Mouse (Mus musculus): ENCODE results near the gene Adipor1. TPM values are rescaled to one million over a fixed set of nuclear protein-coding genes. Genes with fewer than 3 reads are reported as not detected.

Adipor1 gene
- total and polyA plus RNA-seq, 2 experiments: 71.5 to 92.7 TPM

- no peaks in the 10 kb centered on the region for H3K79me2 ChIP-seq (ENCODE audit: control insufficient read depth, insufficient read depth, low read length)
- DNase-seq (ENCODE audit: extremely low read depth, low read depth, low spot score): no peak
- H3K36me3 ChIP-seq (ENCODE audit: control insufficient read depth, insufficient read depth, low read length): no peaks in the 10 kb centered on the region
- H3K9ac ChIP-seq (ENCODE audit: low read depth, low read length): no peak overlapping the region
- TF ChIP-seq POLR2A (IDR thresholded peaks at IDR 0.05; ENCODE audit: extremely low read depth, insufficient read depth, low read length): no peak
- TF ChIP-seq CTCF (IDR thresholded peaks at IDR 0.05; ENCODE audit: low read depth, low read length): no peak
- no peak overlapping the region for H3K27ac ChIP-seq (replicated peaks; ENCODE audit: insufficient read depth, low read depth, low read length)
- no peaks in the 10 kb centered on the region for H3K27me3 ChIP-seq (ENCODE audit: control insufficient read depth, insufficient read depth, low read length)
- H3K4me3 ChIP-seq (ENCODE audit: insufficient read depth, low read depth, low read length): no peak overlapping the region
- H3K4me1 ChIP-seq (ENCODE audit: control insufficient read depth, insufficient read depth, low read length): no peaks in the 10 kb centered on the region
- 76% methylated on average over 5 of the region's 5 CpGs for WGBS
These were observed 15.4 kb upstream of the Adipor1 start for GRCm38 (mm10) chr1:134399735-134400134.

- DNase-seq (ENCODE audit: extremely low read depth, low read depth, low spot score): peak; percentile 58
- peaks cover 4% of the 10 kb centered on the region; the same call in 1 of the 2 replicates for H3K36me3 ChIP-seq (ENCODE audit: control insufficient read depth, insufficient read depth, low read length)
- peaks cover 6% of the 10 kb centered on the region; the same call in 1 of the 2 replicates for H3K4me1 ChIP-seq (ENCODE audit: control insufficient read depth, insufficient read depth, low read length)
- peak within 1 kb of the TSS; percentile 79 for H3K4me3 ChIP-seq (ENCODE audit: insufficient read depth, low read depth, low read length)
- H3K27ac ChIP-seq (replicated peaks; ENCODE audit: insufficient read depth, low read depth, low read length): peak within 1 kb of the TSS; percentile 21; the same call in 1 of the 2 replicates
- H3K79me2 ChIP-seq (ENCODE audit: control insufficient read depth, insufficient read depth, low read length): no peaks in the 10 kb centered on the region
- WGBS: under 1% methylated on average over 43 of the region's 43 CpGs
- TF ChIP-seq POLR2A (IDR thresholded peaks at IDR 0.05; ENCODE audit: extremely low read depth, insufficient read depth, low read length) (0 out of 2 replicates have a peak, but pooled peaks have one; percentile 27), CTCF (IDR thresholded peaks at IDR 0.05; ENCODE audit: low read depth, low read length) (no peak)
- H3K27me3 ChIP-seq (ENCODE audit: control insufficient read depth, insufficient read depth, low read length): no peaks in the 10 kb centered on the region
- H3K9ac ChIP-seq (ENCODE audit: low read depth, low read length): peak within 1 kb of the TSS; percentile 70
These were observed 9.4 kb upstream of the Adipor1 start, which contains the start of gene Cyb5r1 for GRCm38 (mm10) chr1:134405509-134406413. Cyb5r1 (plus strand) TSS chr1:134405559.

- H3K9ac ChIP-seq (ENCODE audit: low read depth, low read length): peak overlapping the region; percentile 70
- no peaks in the 10 kb centered on the region for H3K79me2 ChIP-seq (ENCODE audit: control insufficient read depth, insufficient read depth, low read length)
- H3K27me3 ChIP-seq (ENCODE audit: control insufficient read depth, insufficient read depth, low read length): no peaks in the 10 kb centered on the region
- DNase-seq (ENCODE audit: extremely low read depth, low read depth, low spot score): no peak
- H3K4me1 ChIP-seq (ENCODE audit: control insufficient read depth, insufficient read depth, low read length): peaks cover 6% of the 10 kb centered on the region; the same call in 1 of the 2 replicates
- no peak overlapping the region for H3K27ac ChIP-seq (replicated peaks; ENCODE audit: insufficient read depth, low read depth, low read length)
- WGBS: 30% methylated on average over 8 of the region's 8 CpGs
- TF ChIP-seq CTCF (IDR thresholded peaks at IDR 0.05; ENCODE audit: low read depth, low read length) (no peak), POLR2A (IDR thresholded peaks at IDR 0.05; ENCODE audit: extremely low read depth, insufficient read depth, low read length) (no peak)
- peaks cover 4% of the 10 kb centered on the region; the same call in 1 of the 2 replicates for H3K36me3 ChIP-seq (ENCODE audit: control insufficient read depth, insufficient read depth, low read length)
- H3K4me3 ChIP-seq (ENCODE audit: insufficient read depth, low read depth, low read length): peak overlapping the region; percentile 79
These were observed 8.8 kb upstream of the Adipor1 start for GRCm38 (mm10) chr1:134406414-134406771.

- DNase-seq (ENCODE audit: extremely low read depth, low read depth, low spot score): no peak
- H3K27ac ChIP-seq (replicated peaks; ENCODE audit: insufficient read depth, low read depth, low read length): no peak overlapping the region
- H3K4me1 ChIP-seq (ENCODE audit: control insufficient read depth, insufficient read depth, low read length): peaks cover 6% of the 10 kb centered on the region; the same call in 1 of the 2 replicates
- no peaks in the 10 kb centered on the region for H3K27me3 ChIP-seq (ENCODE audit: control insufficient read depth, insufficient read depth, low read length)
- TF ChIP-seq CTCF (IDR thresholded peaks at IDR 0.05; ENCODE audit: low read depth, low read length) (no peak), POLR2A (IDR thresholded peaks at IDR 0.05; ENCODE audit: extremely low read depth, insufficient read depth, low read length) (no peak)
- H3K4me3 ChIP-seq (ENCODE audit: insufficient read depth, low read depth, low read length): no peak overlapping the region
- H3K9ac ChIP-seq (ENCODE audit: low read depth, low read length): no peak overlapping the region
- peaks cover 4% of the 10 kb centered on the region; the same call in 1 of the 2 replicates for H3K36me3 ChIP-seq (ENCODE audit: control insufficient read depth, insufficient read depth, low read length)
- WGBS: 93% methylated on average over 8 of the region's 8 CpGs
- H3K79me2 ChIP-seq (ENCODE audit: control insufficient read depth, insufficient read depth, low read length): no peaks in the 10 kb centered on the region
These were observed 7.1 kb upstream of the Adipor1 start for GRCm38 (mm10) chr1:134408080-134408479.

GRCm38 (mm10) chr1:134411706-134412629, 3.2 kb upstream of the Adipor1 start:
- H3K4me1 ChIP-seq (ENCODE audit: control insufficient read depth, insufficient read depth, low read length): peaks cover 10% of the 10 kb centered on the region
- no peak for TF ChIP-seq POLR2A (IDR thresholded peaks at IDR 0.05; ENCODE audit: extremely low read depth, insufficient read depth, low read length)
- TF ChIP-seq CTCF (IDR thresholded peaks at IDR 0.05; ENCODE audit: low read depth, low read length): no peak
- peaks cover 16% of the 10 kb centered on the region for H3K79me2 ChIP-seq (ENCODE audit: control insufficient read depth, insufficient read depth, low read length)
- no peak for DNase-seq (ENCODE audit: extremely low read depth, low read depth, low spot score)
- H3K4me3 ChIP-seq (ENCODE audit: insufficient read depth, low read depth, low read length): no peak overlapping the region
- H3K9ac ChIP-seq (ENCODE audit: low read depth, low read length): no peak overlapping the region
- no peaks in the 10 kb centered on the region for H3K27me3 ChIP-seq (ENCODE audit: control insufficient read depth, insufficient read depth, low read length)
- 96% methylated on average over 9 of the region's 9 CpGs for WGBS
- H3K36me3 ChIP-seq (ENCODE audit: control insufficient read depth, insufficient read depth, low read length): peaks cover 4% of the 10 kb centered on the region; the same call in 1 of the 2 replicates
- no peak overlapping the region for H3K27ac ChIP-seq (replicated peaks; ENCODE audit: insufficient read depth, low read depth, low read length)

All from liver, adult 2 months (tissue).